Mouse (Mus musculus) heart, adult 11 months (tissue): ENCODE data around the gene Hoxd13.
A peak's percentile ranks its signal among the peaks of the same experiment; 100 is the strongest.

Source experiments
- DNase-seq: peaks from one replicate; pipeline ENCODE4 v3.0.0; 2022

Hoxd13 gene

GRCm38 (mm10) chr2:74709465-74710419 lies 41.6 kb downstream of the Hoxd13 start:
- DNase-seq = no peak

- DNase-seq = no peak
Observed at GRCm38 (mm10) chr2:74710929-74711543, 42.9 kb downstream of the Hoxd13 start.

- peak; percentile 95 for DNase-seq
Observed at GRCm38 (mm10) chr2:74711721-74712621, 43.9 kb downstream of the Hoxd13 start, which contains the start of the genes Hoxd3 and Hoxd4. Gene Hoxd3, plus strand, starts transcription at chr2:74711927. Gene Hoxd4, plus strand, starts transcription at chr2:74711929.

GRCm38 (mm10) chr2:74713239-74714150 lies 45.4 kb downstream of the Hoxd13 start:
- DNase-seq = no peak

- DNase-seq = no peak
Observed at GRCm38 (mm10) chr2:74714156-74714789, 46.2 kb downstream of the Hoxd13 start.

- DNase-seq = no peak
Observed at GRCm38 (mm10) chr2:74714881-74715280, 46.8 kb downstream of the Hoxd13 start.

- DNase-seq = peak; percentile 97
Observed at GRCm38 (mm10) chr2:74715504-74716241, 47.6 kb downstream of the Hoxd13 start.

- DNase-seq = no peak
Observed at GRCm38 (mm10) chr2:74720384-74720783, 52.3 kb downstream of the Hoxd13 start.

- DNase-seq = no peak
Observed at GRCm38 (mm10) chr2:74720955-74721491, 52.9 kb downstream of the Hoxd13 start.
